Mouse (Mus musculus) liver, embryonic 15.5 days (tissue): ENCODE results near the gene Crtc2. TPM values are rescaled to one million over a fixed set of nuclear protein-coding genes. Genes with fewer than 3 reads are reported as not detected.

Experiments used
- ATAC-seq: fragments of 200-750 bp; cut with Nextera tagmentation; 2 replicates; pipeline ENCODE4 v1.8.0; 2017; ENCODE audit warnings: moderate number of reproducible peaks, mild to moderate bottlenecking, moderate library complexity; ENCODE audit not compliant: insufficient read depth
- H3K27ac ChIP-seq: fragments of 300-500 bp; sonication (generic); replicated peaks from 2 replicates; pipeline ENCODE4 v1.5.1; 2015; ENCODE audit warnings: mild to moderate bottlenecking, inconsistent platforms
- H3K27me3 ChIP-seq: fragments of 300-500 bp; sonication (generic); 2 replicates; pipeline ENCODE4 v1.6.1; 2015; ENCODE audit warnings: mild to moderate bottlenecking, inconsistent platforms
- H3K36me3 ChIP-seq: fragments of 300-500 bp; sonication (generic); replicated peaks from 2 replicates; pipeline ENCODE4 v1.6.1; 2015; ENCODE audit warnings: moderate library complexity, mild to moderate bottlenecking, inconsistent platforms
- H3K4me1 ChIP-seq: fragments of 300-500 bp; sonication (generic); replicated peaks from 2 replicates; pipeline ENCODE4 v1.6.1; 2015; ENCODE audit warnings: inconsistent platforms
- H3K4me2 ChIP-seq: fragments of 300-500 bp; sonication (generic); 2 replicates; pipeline ENCODE4 v1.6.1; 2015; ENCODE audit warnings: moderate library complexity, mild to moderate bottlenecking, inconsistent platforms
- H3K4me3 ChIP-seq: fragments of 300-500 bp; sonication (generic); replicated peaks from 2 replicates; pipeline ENCODE4 v1.5.1; 2015; ENCODE audit warnings: mild to moderate bottlenecking, inconsistent platforms
- H3K9ac ChIP-seq: fragments of 300-500 bp; sonication (generic); 2 replicates; pipeline ENCODE4 v1.6.1; 2015; ENCODE audit warnings: moderate library complexity, mild to moderate bottlenecking, inconsistent platforms
- H3K9me3 ChIP-seq: fragments of 300-500 bp; sonication (generic); replicated peaks from 2 replicates; pipeline ENCODE4 v1.6.1; 2016; ENCODE audit warnings: inconsistent platforms
- WGBS: fragments of 180-500 bp; shearing (Covaris S2); methylation state at CpG from one replicate; pipeline ENCODE4 v1.1.7; 2015; ENCODE audit warnings: mixed read lengths; ENCODE audit not compliant: insufficient replicate concordance; 5-methylcytosine and 5-hydroxymethylcytosine counted together
- polyA plus RNA-seq: library from polyadenylated mRNA; unstranded; fragments of >200 nt; fragmentation: Nextera tagmentation; extraction: Ambion mirVana; gene quantifications from 2 replicates; pipeline ENCODE4 v1.2.1, GENCODE M21; 2015

The Crtc2 gene
- polyA plus RNA-seq, 1 experiment from 2014 or later, result 6.1 TPM

- H3K9me3 ChIP-seq, result no peaks in the 10 kb centered on the region
- no peak overlapping the region for H3K4me2 ChIP-seq
- no peak overlapping the region for H3K27ac ChIP-seq
- H3K27me3 ChIP-seq, result no peaks in the 10 kb centered on the region
- peaks cover 44% of the 10 kb centered on the region for H3K4me1 ChIP-seq
- 86% methylated on average over 11 of the region's 11 CpGs for WGBS
- no peak overlapping the region for H3K4me3 ChIP-seq
- no peak overlapping the region for H3K9ac ChIP-seq
- ATAC-seq, result no peak
- H3K36me3 ChIP-seq, result peaks cover 28% of the 10 kb centered on the region
Observed at GRCm38 (mm10) chr3:90268190-90268589, 14.2 kb downstream of the Crtc2 start.

- H3K9ac ChIP-seq, result no peak overlapping the region
Observed at GRCm38 (mm10) chr3:90268971-90269370, 15.0 kb downstream of the Crtc2 start.

GRCm38 (mm10) chr3:90270784-90271183 is 16.8 kb downstream of the Crtc2 start:
- ATAC-seq, result no peak

More at GRCm38 (mm10) chr3:90268971-90269370, 15.0 kb downstream of the Crtc2 start:
- H3K27me3 ChIP-seq, result no peaks in the 10 kb centered on the region
- H3K36me3 ChIP-seq, result peaks cover 27% of the 10 kb centered on the region
- no peak for ATAC-seq
- WGBS, result 80% methylated on average over 16 of the region's 16 CpGs
- H3K4me2 ChIP-seq, result no peak overlapping the region
- no peak overlapping the region for H3K27ac ChIP-seq
- no peak overlapping the region for H3K4me3 ChIP-seq
- peaks cover 44% of the 10 kb centered on the region for H3K4me1 ChIP-seq
- H3K9me3 ChIP-seq, result no peaks in the 10 kb centered on the region

GRCm38 (mm10) chr3:90272170-90272569 is 18.2 kb downstream of the Crtc2 start:
- H3K9me3 ChIP-seq, result no peaks in the 10 kb centered on the region
- 76% methylated on average over 9 of the region's 9 CpGs for WGBS
- H3K4me1 ChIP-seq, result peaks cover 20% of the 10 kb centered on the region
- H3K27ac ChIP-seq, result no peak overlapping the region
- H3K27me3 ChIP-seq, result no peaks in the 10 kb centered on the region
- no peak overlapping the region for H3K4me3 ChIP-seq
- H3K9ac ChIP-seq, result no peak overlapping the region
- H3K36me3 ChIP-seq, result peaks cover 47% of the 10 kb centered on the region
- H3K4me2 ChIP-seq, result no peak overlapping the region
- no peak for ATAC-seq

More at GRCm38 (mm10) chr3:90270784-90271183, 16.8 kb downstream of the Crtc2 start:
- H3K4me1 ChIP-seq, result peaks cover 34% of the 10 kb centered on the region
- H3K4me3 ChIP-seq, result no peak overlapping the region
- H3K9ac ChIP-seq, result no peak overlapping the region
- WGBS, result 75% methylated on average over 8 of the region's 8 CpGs
- no peak overlapping the region for H3K4me2 ChIP-seq
- H3K27ac ChIP-seq, result no peak overlapping the region
- H3K9me3 ChIP-seq, result no peaks in the 10 kb centered on the region
- peaks cover 36% of the 10 kb centered on the region for H3K36me3 ChIP-seq
- no peaks in the 10 kb centered on the region for H3K27me3 ChIP-seq

- Histone ChIP-seq H3K27ac (no peak overlapping the region), H3K27me3 (no peaks in the 10 kb centered on the region), H3K4me3 (no peak overlapping the region), H3K9me3 (no peaks in the 10 kb centered on the region), H3K9ac (no peak overlapping the region), H3K4me2 (no peak overlapping the region), H3K4me1 (peaks cover 4% of the 10 kb centered on the region; the same call in 1 of the 2 replicates), H3K36me3 (peaks cover 60% of the 10 kb centered on the region)
- WGBS, result 90% methylated on average over 22 of the region's 22 CpGs
- no peak for ATAC-seq
Observed at GRCm38 (mm10) chr3:90273855-90274254, 19.9 kb downstream of the Crtc2 start.

GRCm38 (mm10) chr3:90275286-90275685 is 21.3 kb downstream of the Crtc2 start:
- Histone ChIP-seq H3K4me3 (no peak overlapping the region), H3K9ac (no peak overlapping the region), H3K27ac (no peak overlapping the region), H3K9me3 (no peaks in the 10 kb centered on the region), H3K4me1 (no peaks in the 10 kb centered on the region), H3K36me3 (peaks cover 71% of the 10 kb centered on the region), H3K27me3 (no peaks in the 10 kb centered on the region), H3K4me2 (no peak overlapping the region)
- WGBS, result 82% methylated on average over 11 of the region's 11 CpGs
- ATAC-seq, result no peak

- peaks cover 67% of the 10 kb centered on the region for H3K36me3 ChIP-seq
- H3K27ac ChIP-seq, result no peak overlapping the region
- no peak overlapping the region for H3K9ac ChIP-seq
- no peak overlapping the region for H3K4me3 ChIP-seq
- H3K9me3 ChIP-seq, result no peaks in the 10 kb centered on the region
- 70% methylated on average over 16 of the region's 16 CpGs for WGBS
- no peak overlapping the region for H3K4me2 ChIP-seq
- no peak for ATAC-seq
- no peaks in the 10 kb centered on the region for H3K4me1 ChIP-seq
- no peaks in the 10 kb centered on the region for H3K27me3 ChIP-seq
Observed at GRCm38 (mm10) chr3:90276858-90277257, 22.9 kb downstream of the Crtc2 start.

- H3K9ac ChIP-seq, result no peak overlapping the region
- H3K9me3 ChIP-seq, result no peaks in the 10 kb centered on the region
- no peaks in the 10 kb centered on the region for H3K27me3 ChIP-seq
- peaks cover 58% of the 10 kb centered on the region for H3K36me3 ChIP-seq
- no peak overlapping the region for H3K27ac ChIP-seq
- no peak overlapping the region for H3K4me2 ChIP-seq
- ATAC-seq, result no peak
- H3K4me3 ChIP-seq, result no peak overlapping the region
- no peaks in the 10 kb centered on the region for H3K4me1 ChIP-seq
- WGBS, result 79% methylated on average over 9 of the region's 9 CpGs
Observed at GRCm38 (mm10) chr3:90277793-90278192, 23.8 kb downstream of the Crtc2 start.

- peaks cover 54% of the 10 kb centered on the region for H3K36me3 ChIP-seq
Observed at GRCm38 (mm10) chr3:90278211-90278610, 24.2 kb downstream of the Crtc2 start.

GRCm38 (mm10) chr3:90279216-90279615 is 25.3 kb downstream of the Crtc2 start:
- peaks cover 45% of the 10 kb centered on the region for H3K36me3 ChIP-seq
- H3K27ac ChIP-seq, result no peak overlapping the region
- H3K27me3 ChIP-seq, result no peaks in the 10 kb centered on the region
- no peak overlapping the region for H3K9ac ChIP-seq
- H3K9me3 ChIP-seq, result no peaks in the 10 kb centered on the region
- no peaks in the 10 kb centered on the region for H3K4me1 ChIP-seq
- no peak for ATAC-seq
- H3K4me2 ChIP-seq, result no peak overlapping the region
- no peak overlapping the region for H3K4me3 ChIP-seq
- 79% methylated on average over 9 of the region's 9 CpGs for WGBS

More at GRCm38 (mm10) chr3:90278211-90278610, 24.2 kb downstream of the Crtc2 start:
- no peak overlapping the region for H3K27ac ChIP-seq
- no peak overlapping the region for H3K4me2 ChIP-seq
- H3K4me3 ChIP-seq, result no peak overlapping the region
- H3K9me3 ChIP-seq, result no peaks in the 10 kb centered on the region
- no peaks in the 10 kb centered on the region for H3K4me1 ChIP-seq
- H3K9ac ChIP-seq, result no peak overlapping the region
- H3K27me3 ChIP-seq, result no peaks in the 10 kb centered on the region
- ATAC-seq, result no peak
- WGBS, result 88% methylated on average over 10 of the region's 10 CpGs

GRCm38 (mm10) chr3:90279743-90280142 is 25.8 kb downstream of the Crtc2 start:
- no peak overlapping the region for H3K4me2 ChIP-seq
- no peaks in the 10 kb centered on the region for H3K4me1 ChIP-seq
- H3K9me3 ChIP-seq, result no peaks in the 10 kb centered on the region
- H3K36me3 ChIP-seq, result peaks cover 43% of the 10 kb centered on the region
- ATAC-seq, result no peak
- no peak overlapping the region for H3K9ac ChIP-seq
- 80% methylated on average over 7 of the region's 7 CpGs for WGBS
- no peak overlapping the region for H3K4me3 ChIP-seq
- H3K27ac ChIP-seq, result no peak overlapping the region
- no peaks in the 10 kb centered on the region for H3K27me3 ChIP-seq

- no peak overlapping the region for H3K27ac ChIP-seq
- peaks cover 39% of the 10 kb centered on the region for H3K36me3 ChIP-seq
- H3K9ac ChIP-seq, result no peak overlapping the region
- no peak overlapping the region for H3K4me3 ChIP-seq
- no peak for ATAC-seq
- 86% methylated on average over 9 of the region's 9 CpGs for WGBS
- no peaks in the 10 kb centered on the region for H3K9me3 ChIP-seq
- H3K4me1 ChIP-seq, result no peaks in the 10 kb centered on the region
- H3K4me2 ChIP-seq, result no peak overlapping the region
- no peaks in the 10 kb centered on the region for H3K27me3 ChIP-seq
Observed at GRCm38 (mm10) chr3:90280708-90281107, 26.7 kb downstream of the Crtc2 start.
